Mouse (Mus musculus) forebrain, embryonic 11.5 days (tissue): Measurements from ENCODE around the gene Pfdn5. TPM values are rescaled to one million over a fixed set of nuclear protein-coding genes. Genes with fewer than 3 reads are reported as not detected.

Source experiments
- ATAC-seq: fragments of 200-750 bp; cut with Nextera tagmentation; replicated peaks from 2 replicates; pipeline ENCODE4 v1.8.0; 2017; ENCODE audit warnings: moderate TSS enrichment; ENCODE audit not compliant: low FRiP score
- DNase-seq: peaks from one replicate; pipeline ENCODE4 v3.0.0-alpha.2; 2017; ENCODE audit warnings: low spot score
- H3K27ac ChIP-seq: fragments of 300-500 bp; sonication (generic); 2 replicates; pipeline ENCODE4 v1.5.1; 2014; ENCODE audit warnings: low read depth, low read length
- H3K27me3 ChIP-seq: fragments of 300-500 bp; sonication (generic); 2 replicates; pipeline ENCODE4 v1.6.1; 2014; ENCODE audit warnings: mild to moderate bottlenecking, low read length, mixed read lengths; ENCODE audit not compliant: control insufficient read depth, insufficient read depth
- H3K36me3 ChIP-seq: fragments of 300-500 bp; sonication (generic); 2 replicates; pipeline ENCODE4 v1.6.1; 2014; ENCODE audit warnings: mild to moderate bottlenecking, low read length, moderate library complexity, mixed read lengths; ENCODE audit not compliant: control insufficient read depth, insufficient read depth
- H3K4me1 ChIP-seq: fragments of 300-500 bp; sonication (generic); replicated peaks from 2 replicates; pipeline ENCODE4 v1.6.1; 2014; ENCODE audit warnings: low read length, mixed read lengths; ENCODE audit not compliant: control insufficient read depth, insufficient read depth
- H3K4me2 ChIP-seq: fragments of 300-500 bp; sonication (generic); 2 replicates; pipeline ENCODE4 v1.6.1; 2014; ENCODE audit warnings: low read depth, mild to moderate bottlenecking, low read length, moderate library complexity, mixed read lengths; ENCODE audit not compliant: severe bottlenecking
- H3K4me3 ChIP-seq: fragments of 300-500 bp; sonication (generic); 2 replicates; pipeline ENCODE4 v1.5.1; 2014; ENCODE audit warnings: low read depth, low read length
- H3K9ac ChIP-seq: fragments of 300-500 bp; sonication (generic); 2 replicates; pipeline ENCODE4 v1.6.1; 2014; ENCODE audit warnings: low read length
- H3K9me3 ChIP-seq: fragments of 300-500 bp; sonication (generic); 2 replicates; pipeline ENCODE4 v1.6.1; 2016; ENCODE audit warnings: low read length, mixed read lengths; ENCODE audit not compliant: control insufficient read depth
- WGBS: fragments of 180-500 bp; shearing (Covaris S2); extraction: QIAGEN DNeasy Blood & Tissue Kit; methylation state at CpG from one replicate; pipeline ENCODE4 v1.1.7; 2014; 5-methylcytosine and 5-hydroxymethylcytosine counted together
- polyA plus RNA-seq: library from polyadenylated mRNA; unstranded; fragments of >200 nt; fragmentation: Nextera tagmentation; extraction: Ambion mirVana; gene quantifications from 2 replicates; pipeline ENCODE4 v1.2.1, GENCODE M21; 2014

The Pfdn5 gene
- polyA plus RNA-seq, 1 experiment from 2014 or later, result 374 TPM

- H3K27me3 ChIP-seq, result peaks cover 21% of the 10 kb centered on the region
- peak overlapping the region; percentile 83 for H3K9ac ChIP-seq
- H3K4me3 ChIP-seq, result peak overlapping the region; percentile 43
- H3K4me1 ChIP-seq, result peaks cover 30% of the 10 kb centered on the region
- ATAC-seq (peak; percentile 61), DNase-seq (peak; percentile 83)
- WGBS, result 1% methylated on average over 37 of the region's 38 CpGs
- H3K36me3 ChIP-seq, result no peaks in the 10 kb centered on the region
- peak overlapping the region; percentile 95 for H3K4me2 ChIP-seq
- H3K27ac ChIP-seq, result peak overlapping the region; percentile 80
- H3K9me3 ChIP-seq, result no peaks in the 10 kb centered on the region
Measured at GRCm38 (mm10) chr15:102355871-102356441, 30.0 kb downstream of the Pfdn5 start.

- H3K4me1 ChIP-seq, result peaks cover 27% of the 10 kb centered on the region
- no peak overlapping the region for H3K27ac ChIP-seq
- DNase-seq, result no peak
- no peaks in the 10 kb centered on the region for H3K9me3 ChIP-seq
- no peaks in the 10 kb centered on the region for H3K36me3 ChIP-seq
- no peak for ATAC-seq
- 15% methylated on average over 16 of the region's 16 CpGs for WGBS
- peak overlapping the region; percentile 95 for H3K4me2 ChIP-seq
- H3K27me3 ChIP-seq, result peaks cover 21% of the 10 kb centered on the region
- peak overlapping the region; percentile 83 for H3K9ac ChIP-seq
- H3K4me3 ChIP-seq, result peak overlapping the region; percentile 43
Measured at GRCm38 (mm10) chr15:102356501-102357325, 30.8 kb downstream of the Pfdn5 start.

- Histone ChIP-seq H3K27me3 (peaks cover 21% of the 10 kb centered on the region), H3K4me2 (peak overlapping the region; percentile 33; the same call in 1 of the 2 replicates), H3K36me3 (no peaks in the 10 kb centered on the region), H3K27ac (no peak overlapping the region), H3K9ac (peak overlapping the region; percentile 4; the same call in 1 of the 2 replicates), H3K4me3 (peak overlapping the region; percentile 2), H3K9me3 (no peaks in the 10 kb centered on the region), H3K4me1 (peaks cover 27% of the 10 kb centered on the region)
- ATAC-seq (no peak), DNase-seq (peak; percentile 70)
- WGBS, result 1% methylated on average over 25 of the region's 25 CpGs
Measured at GRCm38 (mm10) chr15:102358126-102358525, 32.2 kb downstream of the Pfdn5 start.

- no peak overlapping the region for H3K9ac ChIP-seq
- peaks cover 27% of the 10 kb centered on the region for H3K4me1 ChIP-seq
- H3K36me3 ChIP-seq, result no peaks in the 10 kb centered on the region
- H3K4me2 ChIP-seq, result no peak overlapping the region
- WGBS, result 21% methylated on average over 5 of the region's 5 CpGs
- DNase-seq, result no peak
- no peak overlapping the region for H3K4me3 ChIP-seq
- H3K9me3 ChIP-seq, result no peaks in the 10 kb centered on the region
- no peak overlapping the region for H3K27ac ChIP-seq
- H3K27me3 ChIP-seq, result peaks cover 21% of the 10 kb centered on the region
- ATAC-seq, result no peak
Measured at GRCm38 (mm10) chr15:102358834-102359233, 32.9 kb downstream of the Pfdn5 start.

GRCm38 (mm10) chr15:102362648-102363047, 36.7 kb downstream of the Pfdn5 start:
- peaks cover 15% of the 10 kb centered on the region for H3K4me1 ChIP-seq
- H3K4me3 ChIP-seq, result no peak overlapping the region
- no peaks in the 10 kb centered on the region for H3K36me3 ChIP-seq
- no peaks in the 10 kb centered on the region for H3K9me3 ChIP-seq
- no peak overlapping the region for H3K27ac ChIP-seq
- ATAC-seq (no peak), DNase-seq (no peak)
- WGBS, result 12% methylated on average over 14 of the region's 14 CpGs
- 0 out of 2 replicates have a peak overlapping the region, but pooled peaks have one; percentile 15 for H3K4me2 ChIP-seq
- H3K9ac ChIP-seq, result peak overlapping the region; percentile 27; the same call in 1 of the 2 replicates
- peaks cover 16% of the 10 kb centered on the region for H3K27me3 ChIP-seq

GRCm38 (mm10) chr15:102364678-102365077, 38.8 kb downstream of the Pfdn5 start:
- Histone ChIP-seq H3K27ac (no peak overlapping the region), H3K4me2 (no peak overlapping the region), H3K9me3 (no peaks in the 10 kb centered on the region), H3K27me3 (peaks cover 4% of the 10 kb centered on the region), H3K4me1 (peaks cover 4% of the 10 kb centered on the region; the same call in 1 of the 2 replicates), H3K9ac (no peak overlapping the region), H3K36me3 (no peaks in the 10 kb centered on the region), H3K4me3 (no peak overlapping the region)
- no peak for DNase-seq
- 94% methylated on average over 1 of the region's 1 CpGs for WGBS
- ATAC-seq, result no peak

- peaks cover 11% of the 10 kb centered on the region; the same call in 1 of the 2 replicates for H3K4me1 ChIP-seq
- no peak for DNase-seq
- peak overlapping the region; percentile 21; the same call in 1 of the 2 replicates for H3K9ac ChIP-seq
- peak overlapping the region; percentile 16 for H3K4me3 ChIP-seq
- no peak for ATAC-seq
- WGBS, result 7% methylated on average over 7 of the region's 7 CpGs
- no peaks in the 10 kb centered on the region for H3K36me3 ChIP-seq
- no peaks in the 10 kb centered on the region for H3K9me3 ChIP-seq
- peaks cover 10% of the 10 kb centered on the region for H3K27me3 ChIP-seq
- H3K4me2 ChIP-seq, result peak overlapping the region; percentile 45
- H3K27ac ChIP-seq, result no peak overlapping the region
Measured at GRCm38 (mm10) chr15:102366238-102366637, 40.3 kb downstream of the Pfdn5 start.

GRCm38 (mm10) chr15:102366733-102367344, 40.9 kb downstream of the Pfdn5 start, which contains the start of gene Sp7:
Gene Sp7 (minus strand): TSS chr15:102367182.
- no peak for ATAC-seq
- WGBS, result 9% methylated on average over 13 of the region's 15 CpGs
- Histone ChIP-seq H3K27me3 (peaks cover 10% of the 10 kb centered on the region), H3K36me3 (no peaks in the 10 kb centered on the region), H3K27ac (no peak within 1 kb of the TSS), H3K9me3 (no peaks in the 10 kb centered on the region), H3K9ac (peak within 1 kb of the TSS; percentile 21; the same call in 1 of the 2 replicates), H3K4me2 (peak within 1 kb of the TSS; percentile 45), H3K4me1 (peaks cover 11% of the 10 kb centered on the region; the same call in 1 of the 2 replicates), H3K4me3 (peak within 1 kb of the TSS; percentile 16)
- DNase-seq, result peak; percentile 65
